Mouse (Mus musculus) intestine, postnatal 0 days (tissue): ENCODE results near the gene Usp48. TPM values are rescaled to one million over a fixed set of nuclear protein-coding genes. Genes with fewer than 3 reads are reported as not detected.

Source experiments
- ATAC-seq: fragments of 200-750 bp; cut with Nextera tagmentation; 2 replicates; pipeline ENCODE4 v1.8.0; 2017; ENCODE audit warnings: mild to moderate bottlenecking, moderate TSS enrichment, moderate library complexity
- H3K27ac ChIP-seq: fragments of 300-500 bp; sonication (generic); 2 replicates; pipeline ENCODE4 v1.5.1; 2014; ENCODE audit warnings: mild to moderate bottlenecking, low read depth, low read length, moderate library complexity
- H3K27me3 ChIP-seq: fragments of 300-500 bp; sonication (generic); replicated peaks from 2 replicates; pipeline ENCODE4 v1.6.1; 2014; ENCODE audit warnings: low read length, mixed read lengths; ENCODE audit not compliant: control insufficient read depth, insufficient read depth
- H3K36me3 ChIP-seq: fragments of 300-500 bp; sonication (generic); 2 replicates; pipeline ENCODE4 v1.6.1; 2014; ENCODE audit warnings: mild to moderate bottlenecking, moderate library complexity; ENCODE audit not compliant: control insufficient read depth, insufficient read depth
- H3K4me1 ChIP-seq: fragments of 300-500 bp; sonication (generic); replicated peaks from 2 replicates; pipeline ENCODE4 v1.6.1; 2014; ENCODE audit warnings: antibody characterized with exemption, low read length, mixed read lengths; ENCODE audit not compliant: control insufficient read depth, insufficient read depth
- H3K4me2 ChIP-seq: fragments of 300-500 bp; sonication (generic); replicated peaks from 2 replicates; pipeline ENCODE4 v1.6.1; 2014; ENCODE audit warnings: low read depth, mild to moderate bottlenecking, moderate library complexity
- H3K4me3 ChIP-seq: fragments of 300-500 bp; sonication (generic); 2 replicates; pipeline ENCODE4 v1.5.1; 2014; ENCODE audit warnings: low read depth, low read length
- H3K9ac ChIP-seq: fragments of 300-500 bp; sonication (generic); 2 replicates; pipeline ENCODE4 v1.6.1; 2014; ENCODE audit warnings: mild to moderate bottlenecking, low read depth, low read length
- H3K9me3 ChIP-seq: fragments of 300-500 bp; sonication (generic); 2 replicates; pipeline ENCODE4 v1.6.1; 2016; ENCODE audit warnings: mixed run types; ENCODE audit not compliant: control insufficient read depth
- CTCF ChIP-seq: sonication (generic); IDR thresholded peaks from 2 replicates; pipeline ENCODE4 v1.5.1; 2016; ENCODE audit warnings: low read depth, mild to moderate bottlenecking, control low read depth, antibody characterized with exemption, moderate library complexity
- WGBS: fragments of 180-500 bp; shearing (Covaris S2); extraction: QIAGEN DNeasy Blood & Tissue Kit; methylation state at CpG from one replicate; pipeline ENCODE4 v1.1.7; 2014; 5-methylcytosine and 5-hydroxymethylcytosine counted together
- polyA plus RNA-seq: library from polyadenylated mRNA; unstranded; fragments of >200 nt; fragmentation: Nextera tagmentation; extraction: Ambion mirVana; gene quantifications from 2 replicates; pipeline ENCODE4 v1.2.1, GENCODE M21; 2015

Gene Usp48
- polyA plus RNA-seq, 1 experiment from 2014 or later: 33.3 TPM

- no peaks in the 10 kb centered on the region for H3K9me3 ChIP-seq
- TF ChIP-seq CTCF: no peak
- no peak overlapping the region; the same call in 1 of the 2 replicates for H3K27ac ChIP-seq
- H3K9ac ChIP-seq: no peak overlapping the region
- H3K4me3 ChIP-seq: no peak overlapping the region
- no peaks in the 10 kb centered on the region for H3K27me3 ChIP-seq
- no peak overlapping the region for H3K4me2 ChIP-seq
- WGBS: 85% methylated on average over 18 of the region's 18 CpGs
- no peak for ATAC-seq
- peaks cover 71% of the 10 kb centered on the region for H3K36me3 ChIP-seq
- no peaks in the 10 kb centered on the region for H3K4me1 ChIP-seq
Observed at GRCm38 (mm10) chr4:137655241-137656031, 61.9 kb downstream of the Usp48 start.

- no peak overlapping the region for H3K4me2 ChIP-seq
- no peaks in the 10 kb centered on the region for H3K4me1 ChIP-seq
- no peaks in the 10 kb centered on the region for H3K27me3 ChIP-seq
- no peak overlapping the region for H3K27ac ChIP-seq
- WGBS: 92% methylated on average over 8 of the region's 8 CpGs
- no peak for TF ChIP-seq CTCF
- no peaks in the 10 kb centered on the region for H3K9me3 ChIP-seq
- no peak overlapping the region for H3K9ac ChIP-seq
- peaks cover 50% of the 10 kb centered on the region for H3K36me3 ChIP-seq
- no peak for ATAC-seq
- no peak overlapping the region for H3K4me3 ChIP-seq
Observed at GRCm38 (mm10) chr4:137657674-137658073, 64.1 kb downstream of the Usp48 start.

DNA sequence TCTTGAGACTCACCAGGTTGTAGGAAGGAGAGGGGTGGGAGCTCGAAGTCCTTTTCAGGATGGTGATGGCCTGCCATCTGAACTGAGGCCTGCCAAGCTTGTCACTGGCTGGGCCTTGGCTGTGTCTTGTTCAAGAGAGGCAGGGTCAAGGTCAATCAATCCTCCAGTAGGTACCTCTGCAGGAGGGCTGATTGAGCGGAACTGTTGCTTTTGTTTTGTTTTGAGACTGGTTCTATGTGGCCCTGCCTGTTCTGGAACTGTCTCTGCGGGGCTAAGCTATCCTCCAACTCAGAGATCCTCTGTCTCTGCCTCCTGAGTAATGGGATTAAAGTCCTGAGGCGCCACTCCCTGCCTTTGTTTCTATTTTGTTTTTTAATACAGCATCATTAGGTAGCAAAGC lies 66.0 kb downstream of the Usp48 start:
- Histone ChIP-seq H3K36me3 (peaks cover 32% of the 10 kb centered on the region), H3K4me1 (no peaks in the 10 kb centered on the region), H3K4me3 (no peak overlapping the region), H3K9ac (no peak overlapping the region), H3K27me3 (peaks cover 7% of the 10 kb centered on the region; the same call in 1 of the 2 replicates), H3K27ac (no peak overlapping the region), H3K4me2 (no peak overlapping the region), H3K9me3 (no peaks in the 10 kb centered on the region)
- ATAC-seq: no peak
- 84% methylated on average over 4 of the region's 4 CpGs for WGBS
- no peak for TF ChIP-seq CTCF

DNA sequence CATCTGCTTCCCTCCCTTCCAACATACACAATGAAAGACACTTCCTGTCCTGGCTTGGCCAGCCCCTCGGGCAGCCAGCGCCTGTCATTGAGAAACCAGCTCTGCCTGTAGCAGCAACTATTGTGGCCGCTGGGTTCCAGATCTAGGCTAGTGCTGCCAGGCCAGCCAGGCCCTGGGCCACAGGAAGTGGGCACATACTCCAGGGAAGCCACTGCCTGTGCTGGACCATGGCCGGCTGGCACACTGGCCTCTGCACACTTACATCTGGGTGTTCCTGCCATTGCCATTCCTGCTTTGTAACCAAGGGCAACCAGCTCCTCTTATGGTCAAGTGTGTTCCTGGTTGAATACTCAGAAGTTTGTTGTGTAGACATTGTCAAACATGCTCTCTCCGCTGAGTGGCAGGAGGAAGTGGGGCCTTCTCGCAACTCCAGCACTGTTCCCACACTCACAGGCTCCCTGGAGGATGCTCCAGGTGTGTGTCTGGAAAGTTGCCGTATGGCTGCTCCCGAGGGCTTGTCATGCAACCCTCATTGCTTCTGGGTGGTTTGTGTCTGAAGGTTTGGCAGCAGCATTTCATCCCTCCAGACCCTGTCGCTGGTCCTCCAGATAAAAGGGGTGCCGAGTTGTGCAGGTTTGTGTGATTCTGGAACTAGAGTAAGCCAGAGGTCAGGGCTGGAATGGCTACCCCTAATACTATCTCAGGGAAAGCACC lies 67.0 kb downstream of the Usp48 start:
- Histone ChIP-seq H3K27ac (no peak overlapping the region), H3K9me3 (no peaks in the 10 kb centered on the region), H3K4me1 (no peaks in the 10 kb centered on the region), H3K4me3 (no peak overlapping the region), H3K4me2 (no peak overlapping the region), H3K36me3 (peaks cover 23% of the 10 kb centered on the region), H3K9ac (no peak overlapping the region), H3K27me3 (peaks cover 17% of the 10 kb centered on the region; the same call in 1 of the 2 replicates)
- no peak; the same call in 1 of the 2 replicates for ATAC-seq
- 63% methylated on average over 10 of the region's 10 CpGs for WGBS
- no peak for TF ChIP-seq CTCF

GRCm38 (mm10) chr4:137661078-137661450 lies 67.5 kb downstream of the Usp48 start:
- Histone ChIP-seq H3K4me3 (no peak overlapping the region), H3K36me3 (peaks cover 18% of the 10 kb centered on the region), H3K27me3 (peaks cover 17% of the 10 kb centered on the region; the same call in 1 of the 2 replicates), H3K4me1 (no peaks in the 10 kb centered on the region), H3K9me3 (no peaks in the 10 kb centered on the region), H3K27ac (no peak overlapping the region), H3K4me2 (no peak overlapping the region), H3K9ac (no peak overlapping the region)
- no peak for ATAC-seq
- WGBS: 51% methylated on average over 2 of the region's 2 CpGs
- TF ChIP-seq CTCF: no peak

DNA sequence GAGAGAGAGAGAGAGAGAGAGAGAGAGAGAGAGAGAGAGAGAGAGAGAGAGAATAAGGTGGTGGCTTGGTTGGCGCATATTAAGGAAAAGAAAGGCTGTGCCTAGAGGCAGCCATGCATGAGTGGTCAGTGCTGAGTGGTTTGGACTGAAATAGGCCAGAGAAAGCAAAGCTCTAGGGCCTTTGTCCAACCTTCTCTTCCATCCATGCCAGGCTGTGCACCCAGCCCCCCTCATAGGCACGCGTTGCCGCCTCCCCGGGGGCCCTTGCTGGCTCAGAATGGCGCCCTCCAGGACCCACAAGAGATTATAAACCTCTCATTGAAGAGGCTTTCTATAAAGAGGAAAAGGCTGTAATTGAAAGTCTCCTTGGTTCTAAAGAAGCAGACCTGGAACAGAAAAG lies 68.0 kb downstream of the Usp48 start:
- Histone ChIP-seq H3K4me1 (no peaks in the 10 kb centered on the region), H3K27ac (no peak overlapping the region), H3K4me2 (no peak overlapping the region), H3K9me3 (no peaks in the 10 kb centered on the region), H3K27me3 (peaks cover 21% of the 10 kb centered on the region; the same call in 1 of the 2 replicates), H3K9ac (no peak overlapping the region), H3K36me3 (peaks cover 13% of the 10 kb centered on the region), H3K4me3 (no peak overlapping the region)
- ATAC-seq: no peak
- 89% methylated on average over 6 of the region's 6 CpGs for WGBS
- TF ChIP-seq CTCF: no peak
